Mouse (Mus musculus) retina, postnatal 7 days (tissue): Measurements from ENCODE around the gene Prdx6b.
A peak's percentile ranks its signal among the peaks of the same experiment; 100 is the strongest.

Experiments used
- DNase-seq: peaks from one replicate; pipeline ENCODE4 v3.0.0-alpha.2; 2012; ENCODE audit warnings: low read depth, low spot score

The Prdx6b gene

DNA sequence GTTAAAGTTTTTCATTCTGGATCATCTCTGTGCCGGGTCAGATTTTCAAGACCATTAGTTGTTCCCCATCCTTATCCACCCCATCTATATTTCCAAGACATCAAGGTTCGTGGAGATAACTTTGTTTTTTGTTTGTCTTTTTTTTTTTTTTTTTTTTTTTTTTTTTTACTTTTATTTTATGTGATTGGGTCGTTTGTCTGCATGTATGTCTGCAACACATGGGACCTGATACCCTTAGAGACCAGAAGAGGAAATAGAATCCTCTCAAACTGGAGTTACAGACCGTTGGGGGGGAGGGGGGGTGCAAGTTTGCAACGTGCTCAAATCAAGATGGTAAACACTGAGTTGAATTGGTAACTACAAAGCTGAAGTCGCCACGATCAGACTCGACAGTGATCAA lies at the start of gene Prdx6b:
Prdx6b (plus strand) TSS at position 301 of the 400 bp plus-strand sequence.
- DNase-seq: no peak

DNA sequence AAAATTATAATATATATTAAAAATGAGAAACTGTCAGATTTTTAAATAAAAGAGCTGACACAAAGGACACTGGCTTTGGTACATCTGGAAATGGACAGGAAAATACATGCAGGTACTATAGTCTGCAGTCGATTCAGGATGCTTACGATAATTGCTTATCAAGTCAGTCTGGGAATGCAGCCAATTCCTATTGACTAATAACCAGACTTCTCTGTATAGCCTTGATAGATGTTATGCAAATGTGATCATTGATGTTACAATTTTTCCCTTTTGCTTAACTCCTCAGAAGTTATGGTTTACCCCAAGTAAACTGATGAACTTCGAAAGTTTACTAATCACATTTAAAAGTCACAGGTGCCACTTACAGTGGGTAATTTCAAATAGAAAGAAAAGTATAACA lies 44.8 kb upstream of the Prdx6b start:
- no peak for DNase-seq

GRCm38 (mm10) chr2:80247868-80248267 lies 44.4 kb upstream of the Prdx6b start:
- no peak for DNase-seq

- no peak for DNase-seq
Measured at GRCm38 (mm10) chr2:80259888-80260672, 32.2 kb upstream of the Prdx6b start.

DNA sequence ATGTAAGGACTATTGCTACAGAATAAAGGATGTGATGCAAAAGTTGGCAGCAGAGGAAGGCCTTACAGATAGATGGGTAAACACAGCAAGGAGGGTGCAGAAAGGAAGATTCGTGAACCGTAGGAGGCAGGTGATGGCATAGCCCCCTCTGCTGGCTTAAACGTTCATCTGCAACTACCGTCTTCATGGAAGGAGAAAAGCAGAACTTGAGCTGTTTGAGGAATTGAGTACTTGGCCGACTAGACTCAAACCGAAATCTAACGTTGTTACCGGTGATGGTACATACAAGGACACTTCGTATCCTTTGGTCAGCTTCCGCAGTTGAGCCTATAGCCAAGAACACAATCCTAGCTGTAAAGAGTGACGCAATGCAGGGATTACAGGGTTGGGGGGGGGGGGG lies 25.4 kb upstream of the Prdx6b start:
- peak; percentile 28 for DNase-seq

DNA sequence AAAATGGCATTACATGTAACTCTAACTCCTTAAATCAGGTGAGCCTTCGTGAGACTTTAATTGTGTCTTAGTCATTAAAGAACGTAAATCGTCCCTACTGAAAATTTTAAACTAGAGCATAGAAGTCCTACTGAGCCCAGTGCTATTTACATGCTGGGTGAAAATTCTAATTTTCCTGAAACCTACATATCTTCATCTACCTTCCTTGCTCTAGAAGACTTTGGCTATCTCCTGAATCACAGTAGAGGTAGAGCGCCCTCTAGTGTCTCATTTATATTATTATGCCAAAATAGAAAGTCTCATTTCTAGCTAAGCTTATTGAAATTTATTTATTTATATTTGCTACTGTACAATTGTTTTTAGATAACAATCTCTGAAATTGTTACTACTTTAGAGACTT lies 24.2 kb upstream of the Prdx6b start:
- DNase-seq: peak; percentile 32

DNA sequence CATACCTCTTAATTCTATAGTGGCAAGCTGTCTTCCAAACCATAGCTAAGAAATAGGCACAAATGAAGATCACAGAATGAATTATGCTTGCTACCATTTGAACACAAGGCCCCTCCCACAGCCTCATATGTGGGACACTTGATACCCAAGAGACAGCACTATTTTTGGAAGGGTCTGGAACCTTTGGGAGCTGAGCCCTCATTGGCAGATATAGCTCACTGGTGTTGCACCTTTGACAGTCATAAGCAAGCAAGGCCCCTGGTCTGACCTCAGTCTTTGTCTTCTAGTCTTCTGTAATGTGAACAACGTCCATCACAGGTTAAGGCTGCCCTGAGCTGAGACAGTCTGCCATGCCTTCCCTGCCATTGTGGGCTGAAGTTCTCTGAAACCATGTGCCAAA lies 20.8 kb upstream of the Prdx6b start:
- no peak for DNase-seq

DNA sequence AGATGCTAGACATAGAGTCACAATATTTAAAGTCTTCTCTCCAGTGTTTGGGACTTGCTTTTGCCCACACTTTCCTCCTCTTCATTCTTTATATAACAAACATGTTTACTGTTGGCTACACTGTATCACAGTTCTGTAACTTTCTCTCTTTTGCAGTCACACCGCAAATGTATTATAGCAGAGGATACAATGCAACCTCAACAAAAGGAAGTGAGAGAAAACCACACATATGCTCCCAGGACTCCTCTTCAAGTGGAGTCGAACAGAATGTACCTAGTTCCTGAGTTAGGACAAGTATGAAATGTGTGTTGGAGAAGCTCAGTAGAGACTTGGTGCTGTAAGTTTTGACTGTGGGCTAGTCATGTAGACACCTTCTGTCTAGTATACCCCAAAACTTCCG lies 19.2 kb upstream of the Prdx6b start:
- no peak for DNase-seq

DNA sequence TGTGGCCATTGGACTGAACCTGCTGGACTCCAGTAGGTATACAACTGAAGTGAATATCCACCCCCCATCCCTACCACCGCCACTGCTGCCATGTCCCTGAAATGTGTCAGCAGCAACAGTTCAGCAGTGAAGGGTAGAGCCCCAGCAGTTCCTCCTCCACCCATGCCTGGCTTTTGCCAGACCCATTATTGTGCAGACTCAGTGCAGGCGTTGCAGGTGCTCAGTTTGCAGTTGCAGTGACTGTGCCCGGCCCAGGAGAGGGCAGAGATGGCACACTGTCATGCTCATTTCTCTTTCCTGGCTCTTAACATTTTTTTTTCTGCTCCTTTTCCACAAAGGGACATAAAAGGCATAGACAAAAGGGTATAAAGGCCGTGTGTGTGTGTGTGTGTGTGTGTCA lies 18.5 kb upstream of the Prdx6b start:
- DNase-seq: no peak

GRCm38 (mm10) chr2:80275136-80275535 lies 17.1 kb upstream of the Prdx6b start:
- peak; percentile 40 for DNase-seq

DNA sequence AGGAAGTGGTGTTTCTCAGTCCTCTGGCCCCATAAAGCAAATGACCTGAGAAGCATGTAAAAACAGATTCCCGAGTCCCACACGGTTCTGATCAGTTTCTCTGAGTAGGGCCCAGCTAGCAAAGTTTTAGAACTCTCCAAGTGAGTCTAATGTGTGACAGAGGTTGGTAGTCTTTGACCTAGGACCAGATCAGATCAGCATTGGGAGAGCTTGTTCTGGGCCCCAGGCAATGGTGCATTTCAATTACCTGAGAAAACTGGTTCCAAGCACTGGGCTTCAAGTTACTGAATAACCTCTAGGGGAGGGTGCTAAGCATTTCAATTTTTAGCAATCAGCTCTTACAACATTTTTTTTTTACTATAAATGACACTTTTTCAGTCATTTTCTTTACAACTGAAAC lies 10.1 kb upstream of the Prdx6b start:
- no peak for DNase-seq

DNA sequence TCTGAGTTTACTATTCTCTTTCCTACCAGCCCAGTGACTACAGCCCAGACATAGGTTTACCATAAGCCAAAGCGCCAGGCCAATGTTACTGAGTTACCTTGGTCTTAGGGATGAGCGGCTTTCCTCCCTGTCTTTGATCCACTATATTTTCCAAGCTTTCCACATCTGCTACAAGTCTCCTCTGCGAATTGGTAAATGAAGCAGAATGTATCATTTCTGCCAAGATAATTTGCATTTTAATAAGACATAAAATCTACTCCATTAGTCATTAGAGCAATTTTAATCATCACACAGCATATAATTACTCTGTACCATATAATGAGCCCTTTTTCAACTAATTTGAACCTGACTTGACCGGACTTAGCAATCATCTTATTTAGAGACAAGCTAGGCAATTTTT lies 5.9 kb upstream of the Prdx6b start:
- DNase-seq: no peak

DNA sequence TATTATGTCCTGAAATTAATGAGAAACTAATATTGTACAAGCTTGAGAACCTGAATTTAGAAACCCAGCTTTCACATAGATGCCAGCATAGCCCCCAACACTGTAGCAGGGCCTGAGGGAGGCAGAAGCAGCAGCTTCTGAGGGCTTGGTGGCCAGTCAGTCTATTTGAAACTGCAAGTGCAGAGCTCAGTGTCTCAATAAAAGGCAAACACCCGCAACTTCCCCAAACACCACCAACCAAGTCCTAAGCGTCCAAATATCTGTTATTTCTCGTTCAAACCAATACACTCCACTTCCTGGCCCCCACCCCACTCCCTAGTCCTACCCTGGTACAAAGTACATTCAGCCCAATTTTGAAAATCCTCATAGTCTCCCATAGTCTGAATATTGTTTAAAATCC lies 6.1 kb downstream of the Prdx6b start:
- no peak for DNase-seq

- no peak for DNase-seq
Measured at GRCm38 (mm10) chr2:80300806-80301205, 8.5 kb downstream of the Prdx6b start.

GRCm38 (mm10) chr2:80303957-80304356 lies 11.7 kb downstream of the Prdx6b start:
- no peak for DNase-seq

- no peak for DNase-seq
Measured at GRCm38 (mm10) chr2:80307701-80308100, 15.4 kb downstream of the Prdx6b start.

DNA sequence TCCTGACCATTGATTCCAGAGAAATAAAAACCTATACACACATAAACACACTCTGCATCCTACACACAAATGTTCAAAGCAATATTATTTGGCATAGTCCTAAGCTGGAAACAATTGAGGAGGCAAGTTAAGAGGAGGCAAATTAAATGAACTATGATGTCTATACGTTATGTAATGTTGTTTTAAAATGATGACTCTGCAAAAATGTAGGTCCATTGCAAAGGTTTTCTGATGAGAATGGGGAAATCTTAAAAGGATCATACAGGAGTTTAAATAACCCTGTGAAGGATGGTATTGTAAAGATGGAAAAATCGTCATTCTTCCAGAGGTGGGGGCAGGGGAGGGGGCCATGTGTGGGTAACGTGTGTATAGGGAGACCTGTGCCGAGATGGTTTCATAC lies 17.5 kb downstream of the Prdx6b start:
- DNase-seq: no peak

GRCm38 (mm10) chr2:80310772-80311171 lies 18.5 kb downstream of the Prdx6b start:
- no peak for DNase-seq

DNA sequence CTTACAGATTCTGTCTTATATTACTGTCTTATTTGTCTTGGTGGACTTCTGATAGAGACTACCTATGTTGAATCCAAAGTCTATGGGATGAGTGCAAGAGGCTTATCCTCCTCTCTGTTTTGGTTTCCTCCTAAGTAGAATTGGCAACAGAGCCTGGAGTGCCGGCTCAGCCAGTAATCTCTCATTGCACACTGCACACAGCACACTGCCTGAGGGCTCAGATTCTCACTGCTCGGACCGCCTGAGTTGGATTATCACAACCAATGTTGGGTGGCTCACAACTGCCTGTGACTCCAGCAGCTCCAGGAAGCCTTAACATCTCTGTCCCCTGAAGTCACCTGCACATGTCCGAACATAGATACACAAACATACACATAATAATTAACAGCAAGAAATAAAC lies 19.1 kb downstream of the Prdx6b start:
- no peak for DNase-seq

- DNase-seq: no peak
Measured at GRCm38 (mm10) chr2:80314201-80314600, 21.9 kb downstream of the Prdx6b start.

DNA sequence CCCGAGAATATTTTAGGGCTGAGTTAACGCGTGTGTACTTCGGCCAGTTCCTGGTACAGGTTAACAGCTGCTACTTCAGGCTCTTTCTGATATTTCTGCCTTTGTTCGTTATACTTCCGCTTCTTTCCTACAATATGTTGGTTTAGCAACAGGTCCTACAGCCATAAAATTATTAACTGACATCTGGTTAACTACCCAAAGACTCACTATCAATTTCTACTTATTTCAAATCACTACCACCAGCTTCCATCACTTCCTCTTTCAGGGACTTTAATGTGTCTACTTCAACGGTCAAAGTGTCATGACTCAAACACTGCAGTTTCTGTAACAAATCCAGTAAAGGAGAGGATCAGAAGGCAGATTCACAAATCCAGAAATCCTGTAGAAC lies 22.6 kb downstream of the Prdx6b start:
- DNase-seq: no peak

- DNase-seq: peak; percentile 74
Measured at GRCm38 (mm10) chr2:80315242-80316161, 23.2 kb downstream of the Prdx6b start, which contains the start of gene Dnajc10. Gene Dnajc10 (plus strand): TSS chr2:80315466.

GRCm38 (mm10) chr2:80322878-80323277 lies 30.6 kb downstream of the Prdx6b start:
- no peak for DNase-seq
